Mouse (Mus musculus) stomach, embryonic 14.5 days (tissue): ENCODE measurements at regions not wholly inside any gene's neighbourhood (a gene's known extent, or its start where the extent isn't known, plus 50 kb on each side); places are given as distances from the start of the nearest gene placed in this dataset.
A peak's percentile ranks its signal among the peaks of the same experiment; 100 is the strongest.
"Not testable (repeated sequence)": the region's sequence is repeated elsewhere in the genome, so short reads cannot be mapped to it uniquely, and the experiment has no call there.

ENCODE experiments used
- ATAC-seq: fragments of 200-750 bp; cut with Nextera tagmentation; 2 replicates; pipeline ENCODE4 v1.8.0; 2017; ENCODE audit warnings: low read depth, moderate TSS enrichment; ENCODE audit not compliant: insufficient number of reproducible peaks, insufficient read depth, low FRiP score
- H3K27ac ChIP-seq: fragments of 300-500 bp; sonication (generic); 2 replicates; pipeline ENCODE4 v1.5.1; 2014; ENCODE audit warnings: mild to moderate bottlenecking, low read length, moderate library complexity, mixed read lengths
- H3K27me3 ChIP-seq: fragments of 300-500 bp; sonication (generic); 2 replicates; pipeline ENCODE4 v1.6.1; 2014; ENCODE audit warnings: low read length, control low read depth, mixed read lengths; ENCODE audit not compliant: control insufficient read depth, insufficient read depth
- H3K36me3 ChIP-seq: fragments of 300-500 bp; sonication (generic); 2 replicates; pipeline ENCODE4 v1.6.1; 2014; ENCODE audit warnings: mild to moderate bottlenecking, control low read depth, low read length, moderate library complexity, mixed read lengths; ENCODE audit not compliant: control insufficient read depth, insufficient read depth
- H3K4me1 ChIP-seq: fragments of 300-500 bp; sonication (generic); 2 replicates; pipeline ENCODE4 v1.6.1; 2014; ENCODE audit warnings: low read length, control low read depth, mixed read lengths; ENCODE audit not compliant: control insufficient read depth, insufficient read depth
- H3K4me2 ChIP-seq: fragments of 300-500 bp; sonication (generic); replicated peaks from 2 replicates; pipeline ENCODE4 v1.6.1; 2014; ENCODE audit warnings: low read depth, low read length, control low read depth
- H3K4me3 ChIP-seq: fragments of 300-500 bp; sonication (generic); 2 replicates; pipeline ENCODE4 v1.5.1; 2014; ENCODE audit warnings: low read depth, low read length, control low read depth
- H3K9ac ChIP-seq: fragments of 300-500 bp; sonication (generic); replicated peaks from 2 replicates; pipeline ENCODE4 v1.6.1; 2014; ENCODE audit warnings: low read depth, mild to moderate bottlenecking, control low read depth, low read length, moderate library complexity, mixed read lengths
- H3K9me3 ChIP-seq: fragments of 300-500 bp; sonication (generic); 2 replicates; pipeline ENCODE4 v1.6.1; 2016; ENCODE audit warnings: low read depth, low read length, control low read depth; ENCODE audit not compliant: control insufficient read depth
- WGBS: fragments of 180-500 bp; shearing (Covaris S2); extraction: QIAGEN DNeasy Blood & Tissue Kit; methylation state at CpG from one replicate; pipeline ENCODE4 v1.1.7; 2014; 5-methylcytosine and 5-hydroxymethylcytosine counted together

DNA sequence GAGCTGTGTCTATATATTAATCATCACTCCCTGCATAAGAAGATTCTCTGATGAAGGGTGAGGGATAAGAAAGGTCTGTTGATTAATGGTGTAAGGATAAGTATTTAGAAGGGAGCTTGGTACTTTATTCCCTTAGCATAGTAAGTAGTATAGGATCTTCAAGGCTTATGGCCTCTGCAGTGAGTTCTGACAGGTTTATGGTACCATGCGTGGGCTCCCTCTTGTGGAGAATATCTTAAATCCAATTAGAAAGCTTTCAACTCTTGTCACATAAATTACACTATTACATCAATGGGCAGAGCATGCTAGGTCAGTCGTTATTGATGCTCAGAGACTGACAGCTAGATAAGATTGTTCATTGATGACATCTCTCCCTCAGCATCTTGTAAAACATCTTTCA, 112.7 kb upstream of the Grin3a start:
- Histone ChIP-seq H3K4me2 (no peak overlapping the region), H3K9ac (no peak overlapping the region), H3K36me3 (no peaks in the 10 kb centered on the region), H3K27me3 (no peaks in the 10 kb centered on the region), H3K4me1 (no peaks in the 10 kb centered on the region), H3K27ac (no peak overlapping the region), H3K9me3 (no peaks in the 10 kb centered on the region), H3K4me3 (no peak overlapping the region)
- 21% methylated on average over 2 of the region's 2 CpGs for WGBS
- no peak for ATAC-seq

DNA sequence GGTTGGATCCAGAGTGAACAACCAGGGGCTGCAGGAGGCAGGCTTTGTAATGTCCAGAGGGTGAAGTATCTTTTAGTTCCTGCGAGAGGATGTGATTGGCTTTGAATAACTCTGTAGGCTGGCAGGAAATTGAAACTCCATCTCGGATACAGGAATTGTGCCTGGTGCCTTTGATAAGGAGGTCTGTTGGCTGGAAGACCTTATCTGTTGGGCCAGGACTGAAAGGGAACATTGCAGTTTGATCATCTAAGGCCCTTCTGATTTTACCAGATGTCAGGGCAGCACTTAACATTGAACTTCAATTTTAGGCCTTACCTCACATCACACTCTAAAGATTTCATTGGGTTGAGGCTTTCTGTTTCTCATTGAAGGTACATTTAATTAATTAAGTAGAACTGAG, 111.3 kb upstream of the Grin3a start:
- Histone ChIP-seq H3K4me1 (no peaks in the 10 kb centered on the region), H3K9me3 (no peaks in the 10 kb centered on the region), H3K4me3 (no peak overlapping the region), H3K27ac (no peak overlapping the region), H3K27me3 (no peaks in the 10 kb centered on the region), H3K4me2 (no peak overlapping the region), H3K9ac (no peak overlapping the region), H3K36me3 (no peaks in the 10 kb centered on the region)
- no peak for ATAC-seq
- 82% methylated on average over 2 of the region's 2 CpGs for WGBS

DNA sequence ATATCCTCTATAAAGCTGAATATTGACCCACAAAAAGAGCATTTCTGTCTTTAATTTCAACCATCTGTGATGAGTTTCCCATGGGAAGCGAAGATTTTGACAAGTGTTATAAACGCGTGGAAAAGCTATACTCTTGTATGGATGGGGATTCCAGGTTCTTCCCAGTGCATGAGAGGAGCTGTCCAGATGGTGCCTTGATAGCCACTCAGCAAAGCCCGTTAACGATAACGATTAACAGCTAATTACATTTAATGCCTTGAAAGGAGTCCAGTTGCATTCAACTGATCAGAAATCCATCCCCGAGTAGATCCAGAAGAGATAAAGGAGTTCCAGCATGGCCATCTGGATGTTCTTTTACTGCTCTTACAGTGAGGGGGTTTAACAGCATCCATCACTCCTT, 100.8 kb upstream of the Grin3a start:
- Histone ChIP-seq H3K4me3 (no peak overlapping the region), H3K9me3 (no peaks in the 10 kb centered on the region), H3K36me3 (no peaks in the 10 kb centered on the region), H3K27me3 (no peaks in the 10 kb centered on the region), H3K27ac (no peak overlapping the region), H3K4me2 (no peak overlapping the region), H3K4me1 (no peaks in the 10 kb centered on the region), H3K9ac (no peak overlapping the region)
- 84% methylated on average over 7 of the region's 7 CpGs for WGBS
- no peak for ATAC-seq

DNA sequence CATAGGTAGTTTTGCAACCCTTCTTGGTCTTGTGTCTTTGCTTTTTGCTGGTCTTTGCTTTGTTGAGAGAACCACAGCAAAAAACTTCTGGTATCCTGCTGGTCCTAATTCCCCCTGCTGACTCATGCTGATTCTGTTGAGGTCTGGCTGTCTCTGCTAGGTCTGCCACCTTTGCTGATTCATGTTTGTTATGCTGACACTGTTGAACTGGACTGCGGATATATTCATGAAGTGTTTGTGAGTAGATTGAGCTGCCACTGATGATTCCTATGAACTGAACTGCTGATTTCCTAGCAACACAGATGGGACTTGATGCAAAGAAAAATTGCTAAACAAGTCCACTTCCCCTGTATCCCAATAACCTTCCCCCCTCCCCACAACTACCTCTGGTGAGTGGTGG, 91.9 kb upstream of the Grin3a start:
- Histone ChIP-seq H3K27ac (no peak overlapping the region), H3K27me3 (no peaks in the 10 kb centered on the region), H3K36me3 (no peaks in the 10 kb centered on the region), H3K4me2 (no peak overlapping the region), H3K9me3 (no peaks in the 10 kb centered on the region), H3K9ac (no peak overlapping the region), H3K4me1 (no peaks in the 10 kb centered on the region), H3K4me3 (no peak overlapping the region)
- WGBS, result 79% methylated on average over 1 of the region's 1 CpGs
- ATAC-seq, result no peak

DNA sequence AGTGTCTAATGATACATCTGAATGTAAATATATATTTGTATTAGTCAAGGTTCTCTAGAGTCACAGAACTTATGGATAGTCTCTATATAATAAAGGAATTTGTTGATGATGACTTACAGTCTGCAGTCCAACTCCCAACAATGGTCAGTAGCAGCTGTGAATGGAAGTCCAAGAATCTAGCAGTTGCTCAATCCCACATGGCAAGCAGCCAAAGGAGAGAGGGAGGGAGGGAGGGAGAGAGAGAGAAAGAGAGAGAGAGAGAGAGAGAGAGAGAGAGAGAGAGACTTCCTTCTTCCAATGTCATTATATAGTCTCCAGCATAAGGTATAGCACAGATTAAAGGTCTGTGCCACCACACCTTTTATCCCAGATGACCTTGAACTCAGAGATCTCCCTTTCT, 84.1 kb upstream of the Grin3a start:
- not testable (repeated sequence) for H3K4me1 ChIP-seq, H3K4me2 ChIP-seq, ATAC-seq

DNA sequence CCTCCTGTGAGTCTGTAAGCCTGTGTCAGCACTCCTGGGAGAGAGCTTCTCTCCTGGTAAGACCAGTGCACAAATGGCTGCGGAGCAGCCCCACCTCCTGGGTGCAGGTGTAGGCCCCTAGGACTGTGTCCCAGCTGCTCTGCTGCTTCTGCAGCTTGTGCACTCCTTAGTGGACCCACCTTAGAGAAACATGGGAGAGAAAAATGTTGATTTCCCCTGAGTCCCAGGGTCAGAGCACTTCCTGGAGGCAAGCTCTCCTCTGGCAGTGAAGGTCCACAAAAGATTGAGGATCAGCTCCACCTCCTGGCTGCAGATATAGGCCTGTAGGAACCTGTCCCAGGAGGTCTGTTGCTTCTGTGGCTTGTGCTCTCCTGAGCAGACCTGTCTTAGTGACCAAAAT, 81.5 kb upstream of the Grin3a start:
- no peak overlapping the region for H3K4me3 ChIP-seq
- H3K36me3 ChIP-seq, result no peaks in the 10 kb centered on the region
- H3K9ac ChIP-seq, result no peak overlapping the region
- H3K27me3 ChIP-seq, result no peaks in the 10 kb centered on the region
- H3K27ac ChIP-seq, result no peak overlapping the region
- peak; percentile 79; the same call in 1 of the 2 replicates for ATAC-seq
- WGBS, result 77% methylated on average over 1 of the region's 1 CpGs
- no peak overlapping the region for H3K4me2 ChIP-seq
- no peaks in the 10 kb centered on the region for H3K9me3 ChIP-seq
- H3K4me1 ChIP-seq, result no peaks in the 10 kb centered on the region

More for the DNA sequence above, 84.1 kb upstream of the Grin3a start:
- H3K9ac ChIP-seq, H3K27me3 ChIP-seq, H3K4me3 ChIP-seq, H3K36me3 ChIP-seq, H3K9me3 ChIP-seq, H3K27ac ChIP-seq: not testable (repeated sequence)

DNA sequence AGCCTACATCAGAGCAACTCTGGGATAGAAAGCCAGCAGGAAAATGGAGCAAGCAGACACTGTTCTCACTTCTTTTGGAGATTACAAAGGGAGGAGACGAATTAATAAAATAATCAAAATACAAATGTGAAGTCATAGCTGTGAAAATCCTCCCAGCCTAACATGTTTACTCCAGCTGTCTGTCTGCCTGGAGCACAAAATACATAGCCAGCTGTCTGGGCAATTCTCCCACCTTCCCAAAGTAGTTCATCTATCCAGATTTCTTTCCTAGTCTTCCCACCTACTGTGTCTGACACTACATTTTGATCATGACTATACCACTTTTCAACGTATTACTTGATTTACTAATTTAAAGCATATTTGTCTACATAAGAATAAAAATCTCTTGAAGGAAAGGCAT, 68.7 kb upstream of the Grin3a start:
- WGBS, result 63% methylated on average over 2 of the region's 2 CpGs
- Histone ChIP-seq H3K9ac (no peak overlapping the region), H3K27ac (no peak overlapping the region), H3K4me2 (no peak overlapping the region), H3K36me3 (no peaks in the 10 kb centered on the region), H3K4me3 (no peak overlapping the region), H3K27me3 (no peaks in the 10 kb centered on the region), H3K9me3 (no peaks in the 10 kb centered on the region), H3K4me1 (no peaks in the 10 kb centered on the region)
- ATAC-seq, result no peak

DNA sequence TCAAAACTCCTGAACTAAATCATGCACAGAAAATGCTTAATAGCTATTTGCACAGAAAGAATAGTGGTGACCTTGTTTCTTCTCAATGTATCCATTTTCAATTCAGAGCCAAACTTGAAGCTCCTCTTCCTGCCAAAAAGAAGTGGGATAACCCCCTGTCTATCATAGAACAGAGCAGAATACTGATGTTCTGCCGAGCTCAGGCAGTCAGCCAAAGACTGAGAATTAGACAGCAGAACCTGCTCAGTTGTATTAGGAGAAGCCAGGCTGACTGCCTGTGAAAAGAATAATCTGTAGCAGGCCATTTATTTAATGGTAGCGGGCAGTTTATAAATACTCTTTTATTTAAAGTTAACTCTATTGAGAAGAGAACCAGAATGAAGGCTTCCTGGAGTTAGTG, 68.1 kb upstream of the Grin3a start:
- H3K27ac ChIP-seq, result no peak overlapping the region
- H3K9ac ChIP-seq, result no peak overlapping the region
- H3K36me3 ChIP-seq, result no peaks in the 10 kb centered on the region
- no peaks in the 10 kb centered on the region for H3K27me3 ChIP-seq
- ATAC-seq, result peak; percentile 37; the same call in 1 of the 2 replicates
- no peaks in the 10 kb centered on the region for H3K9me3 ChIP-seq
- WGBS, result 42% methylated on average over 2 of the region's 2 CpGs
- H3K4me1 ChIP-seq, result no peaks in the 10 kb centered on the region
- no peak overlapping the region for H3K4me3 ChIP-seq
- no peak overlapping the region for H3K4me2 ChIP-seq
